Mouse (Mus musculus): ENCODE data around the gene Il1r1. TPM values are rescaled to one million over a fixed set of nuclear protein-coding genes. Genes with fewer than 3 reads are reported as not detected.

Il1r1 gene
- total RNA-seq, 2 experiments from 2014 or later = 2.1 TPM

DNA sequence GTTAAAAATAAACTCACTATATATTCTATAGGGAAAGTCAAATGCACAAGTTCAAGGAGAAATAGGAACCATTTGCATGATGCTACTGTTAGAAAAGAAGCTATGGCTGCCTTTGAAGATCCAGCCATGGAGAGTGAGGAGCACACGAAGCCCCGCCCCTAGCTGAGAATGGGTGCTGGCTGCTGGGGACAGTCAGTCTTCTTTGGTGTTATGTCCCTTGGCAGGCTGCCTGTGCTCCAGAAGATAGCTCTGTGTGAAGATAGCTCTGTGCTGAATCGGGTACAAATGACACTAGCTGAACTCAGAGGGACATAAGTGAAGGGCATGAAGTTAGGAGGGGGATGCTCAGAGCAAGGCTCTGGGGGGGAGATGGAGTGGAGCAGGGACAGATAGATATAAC, 86.2 kb downstream of the Il1r1 start:
- intact Hi-C loops (cut with DNase I) = no loop called here
- no peak for DNase-seq

DNA sequence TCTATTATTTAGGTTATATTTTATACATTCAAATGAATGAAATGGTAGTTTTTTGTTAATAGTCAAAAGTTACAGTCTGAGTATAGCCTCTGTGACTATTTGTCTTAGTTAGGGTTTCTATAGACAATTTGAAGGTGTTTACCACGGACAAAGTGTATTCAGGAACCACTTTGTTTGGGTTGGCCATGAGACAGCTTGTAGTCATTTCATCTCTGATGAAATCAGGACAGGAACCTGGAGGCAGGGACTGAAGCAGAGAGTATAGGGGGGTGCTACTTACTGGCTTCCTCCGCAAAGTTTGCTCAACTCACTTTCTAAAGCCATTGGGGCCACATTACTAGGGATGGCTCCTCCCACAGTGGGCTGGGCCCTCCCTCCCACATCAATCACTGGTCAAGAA, 86.7 kb downstream of the Il1r1 start:
- no peak for DNase-seq
- intact Hi-C loops (cut with DNase I) = no loop called here

DNA sequence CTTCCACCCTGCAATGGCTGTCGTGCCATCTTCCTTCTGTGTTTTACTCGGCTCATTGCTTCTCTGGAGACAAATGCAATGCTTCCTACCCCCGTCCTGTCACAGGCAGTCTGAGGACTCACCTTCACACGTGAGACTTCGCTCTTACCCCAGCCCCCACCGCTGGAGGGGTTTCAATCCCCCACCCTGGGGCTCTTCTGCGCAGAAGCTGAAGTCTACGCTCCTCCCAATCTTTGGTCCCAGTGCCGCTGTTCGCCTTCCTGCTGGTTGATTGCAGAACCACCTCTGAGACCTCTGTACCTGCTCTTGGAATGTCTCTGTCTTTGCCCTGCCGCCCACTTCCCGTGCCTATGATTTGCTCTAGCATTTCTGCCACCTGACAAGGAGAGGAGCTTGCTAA, 89.1 kb downstream of the Il1r1 start:
- DNase-seq = no peak
- intact Hi-C loops (cut with DNase I) = no loop called here

- intact Hi-C loops (cut with DNase I) = no loop called here
- no peak for DNase-seq
These were observed 92.8 kb downstream of the Il1r1 start for GRCm38 (mm10) chr1:40317657-40318056.

GRCm38 (mm10) chr1:40321824-40322223, 96.9 kb downstream of the Il1r1 start:
- no peak for DNase-seq
- intact Hi-C loops (cut with DNase I) = no loop called here

DNA sequence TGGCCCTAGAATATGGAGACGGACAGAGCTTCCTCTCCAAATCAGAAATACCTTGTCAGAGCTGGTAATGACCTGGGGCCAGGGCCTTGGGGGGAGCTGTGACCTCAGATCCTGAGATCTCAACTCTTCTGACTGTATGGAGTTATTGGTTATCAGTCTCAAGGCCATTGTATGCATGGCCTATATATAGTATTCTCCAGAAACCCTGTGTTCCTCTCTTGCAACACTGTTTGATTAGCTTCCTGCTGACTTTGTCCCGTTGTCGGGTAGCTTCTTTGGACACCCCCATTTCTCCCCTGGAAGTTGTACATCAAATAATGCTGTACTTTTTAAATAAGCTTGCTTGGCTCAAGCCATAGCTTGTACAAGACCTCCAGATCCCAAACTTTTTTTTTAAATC, 97.7 kb downstream of the Il1r1 start:
- intact Hi-C loops (cut with DNase I) = no loop called here
- DNase-seq = no peak

- intact Hi-C loops (cut with DNase I) = no loop called here
- DNase-seq = no peak
These were observed 99.6 kb downstream of the Il1r1 start, which contains the start of gene Il1rl2 for GRCm38 (mm10) chr1:40324457-40324856. Gene Il1rl2, plus strand, starts transcription at chr1:40324610.

DNA sequence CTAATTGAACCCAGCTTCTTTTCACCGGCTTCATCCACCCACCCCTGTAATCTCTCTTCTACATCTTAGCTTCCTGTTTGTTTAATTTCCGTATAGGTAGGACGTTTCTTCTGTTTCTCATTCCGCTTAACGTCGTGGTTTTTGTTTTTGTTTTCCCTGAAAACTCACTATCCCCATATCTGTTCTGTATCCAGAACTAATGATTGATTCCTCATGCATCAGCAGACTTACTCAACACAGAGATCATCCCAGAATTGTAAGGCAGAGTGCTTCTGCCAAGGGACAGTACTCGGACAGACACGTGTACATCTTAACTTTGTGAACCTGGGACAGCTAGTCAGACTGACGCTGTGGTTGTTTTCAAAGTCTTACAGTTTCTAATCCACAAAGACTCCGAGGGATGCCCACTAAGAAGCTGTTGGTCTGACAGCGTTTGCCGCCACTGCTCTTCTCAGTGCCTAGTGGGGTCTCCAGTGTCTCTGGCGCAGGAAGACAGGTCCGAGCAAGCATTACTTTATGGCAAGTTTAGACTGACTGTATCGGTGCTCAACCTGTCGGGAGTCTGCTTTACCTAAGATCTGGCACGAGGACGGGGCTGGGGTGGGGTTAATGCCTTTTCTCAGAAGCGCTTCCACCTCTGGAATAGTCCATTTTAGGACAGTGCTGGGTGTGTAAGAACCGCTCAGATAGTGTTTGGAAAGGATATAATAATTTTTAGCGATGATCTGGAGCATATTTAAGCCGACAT, 100.2 kb downstream of the Il1r1 start:
- intact Hi-C loops (cut with DNase I) = no loop called here

GRCm38 (mm10) chr1:40325711-40326327, 100.9 kb downstream of the Il1r1 start:
- intact Hi-C loops (cut with DNase I) = no loop called here
- DNase-seq = no peak

More for the DNA sequence above, 100.2 kb downstream of the Il1r1 start:
- DNase-seq = no peak

DNA sequence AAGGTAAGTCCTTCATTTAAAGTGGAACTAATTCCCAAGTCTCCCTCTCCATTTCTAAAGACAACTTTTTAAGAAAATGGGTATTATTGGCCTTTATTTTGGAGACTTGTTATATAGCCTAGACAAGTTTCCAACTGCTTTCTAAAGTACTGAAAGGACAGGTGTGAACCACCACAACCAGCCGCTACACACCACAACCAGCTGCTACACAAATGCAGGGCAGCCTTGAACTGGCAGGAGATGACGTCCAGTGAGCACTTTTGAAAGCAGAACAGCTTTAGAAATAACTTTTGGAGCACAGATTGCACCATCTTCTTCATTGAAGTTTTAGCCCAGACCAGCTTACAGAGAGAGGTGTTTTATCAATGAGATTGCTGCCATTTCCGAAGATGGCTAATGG, 102.7 kb downstream of the Il1r1 start:
- intact Hi-C loops (cut with DNase I) = no loop called here
- no peak for DNase-seq

- DNase-seq = no peak
- intact Hi-C loops (cut with DNase I) = no loop called here
These were observed 104.6 kb downstream of the Il1r1 start for GRCm38 (mm10) chr1:40329526-40329925.

DNA sequence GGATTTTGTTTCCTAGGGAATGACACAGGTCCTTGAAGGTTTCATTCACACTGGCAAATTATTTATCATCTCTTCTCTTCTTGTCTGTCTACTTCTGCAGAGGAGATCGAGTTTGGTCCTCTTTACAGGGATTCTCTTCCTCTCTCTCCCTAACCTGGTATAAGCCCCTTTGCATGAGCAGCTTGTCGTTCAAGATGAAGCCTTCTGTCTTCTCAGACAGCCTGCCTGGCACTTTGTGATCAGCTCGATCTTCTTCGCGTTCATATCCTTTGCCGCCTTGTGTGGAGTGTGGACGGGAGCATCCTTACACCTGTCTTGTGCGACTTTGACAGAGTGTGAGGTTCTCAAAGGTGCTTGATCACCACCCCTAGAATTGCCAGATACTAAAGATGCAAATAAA, 105.3 kb downstream of the Il1r1 start:
- no peak for DNase-seq
- intact Hi-C loops (cut with DNase I) = no loop called here

- intact Hi-C loops (cut with DNase I) = no loop called here
- DNase-seq = no peak
These were observed 114.5 kb downstream of the Il1r1 start for GRCm38 (mm10) chr1:40339346-40339745.

DNA sequence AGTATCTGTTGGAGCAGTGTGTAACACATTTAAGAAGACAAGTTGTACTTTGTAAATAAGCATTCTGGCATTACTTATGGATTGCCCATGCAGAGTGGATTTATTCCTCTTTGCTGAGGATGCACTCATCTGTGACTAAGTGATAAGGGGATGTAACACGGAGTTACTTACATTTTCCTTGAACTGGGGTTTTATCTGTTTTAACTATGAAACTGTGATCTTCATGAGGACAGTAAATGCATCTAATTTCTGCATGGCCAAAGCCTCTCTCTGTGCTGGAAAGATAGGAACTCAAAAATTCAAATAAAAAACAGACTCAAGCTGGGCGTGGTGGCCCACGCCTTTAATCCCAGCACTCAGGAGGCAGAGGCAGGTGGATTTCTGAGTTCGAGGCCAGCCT, 115.2 kb downstream of the Il1r1 start:
- no peak for DNase-seq
- intact Hi-C loops (cut with DNase I) = no loop called here

- intact Hi-C loops (cut with DNase I) = no loop called here
- DNase-seq = no peak
These were observed 127.5 kb downstream of the Il1r1 start for GRCm38 (mm10) chr1:40352158-40352903.

DNA sequence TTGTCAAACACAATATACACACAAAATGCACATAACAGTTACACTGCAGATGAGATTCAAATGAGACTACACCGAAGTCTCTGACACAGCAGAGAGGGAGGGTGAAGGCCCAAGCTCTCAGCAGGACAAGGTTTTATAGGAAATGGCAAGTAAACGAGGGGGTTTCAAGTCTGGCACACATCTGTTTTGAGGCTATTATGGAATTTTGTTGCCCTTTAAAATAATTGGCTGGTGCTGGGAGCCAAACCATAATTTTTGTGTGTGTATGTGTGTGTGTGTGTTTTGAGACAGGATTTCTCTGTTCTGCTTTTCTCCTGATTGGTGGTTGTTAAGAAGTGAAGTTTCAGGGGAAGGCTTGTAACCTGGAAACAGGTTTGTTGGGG, 128.0 kb downstream of the Il1r1 start:
- DNase-seq = no peak
- intact Hi-C loops (cut with DNase I) = no loop called here

DNA sequence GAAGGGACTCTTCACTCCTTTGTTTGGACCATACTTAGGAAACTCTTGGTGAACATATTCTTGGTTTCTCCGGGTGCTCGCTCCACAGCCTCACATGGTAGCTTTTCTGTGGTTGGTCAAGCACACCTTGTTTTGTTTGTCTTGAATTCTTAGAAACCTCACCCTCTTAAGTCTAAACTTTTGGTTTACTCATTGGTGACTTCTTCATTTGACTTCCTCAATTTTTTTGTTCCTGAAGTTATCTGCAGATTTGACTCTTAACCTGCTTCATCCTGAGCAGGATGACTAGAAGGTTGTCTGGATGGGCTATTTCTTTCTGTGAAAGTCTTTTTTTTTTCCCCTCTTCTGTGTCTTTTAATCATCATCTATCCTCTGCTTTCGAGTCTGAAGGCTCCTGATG, 129.8 kb downstream of the Il1r1 start:
- no peak for DNase-seq
- intact Hi-C loops (cut with DNase I) = no loop called here

- no peak for DNase-seq
- intact Hi-C loops (cut with DNase I) = no loop called here
These were observed 130.6 kb downstream of the Il1r1 start for GRCm38 (mm10) chr1:40355431-40355843.

DNA sequence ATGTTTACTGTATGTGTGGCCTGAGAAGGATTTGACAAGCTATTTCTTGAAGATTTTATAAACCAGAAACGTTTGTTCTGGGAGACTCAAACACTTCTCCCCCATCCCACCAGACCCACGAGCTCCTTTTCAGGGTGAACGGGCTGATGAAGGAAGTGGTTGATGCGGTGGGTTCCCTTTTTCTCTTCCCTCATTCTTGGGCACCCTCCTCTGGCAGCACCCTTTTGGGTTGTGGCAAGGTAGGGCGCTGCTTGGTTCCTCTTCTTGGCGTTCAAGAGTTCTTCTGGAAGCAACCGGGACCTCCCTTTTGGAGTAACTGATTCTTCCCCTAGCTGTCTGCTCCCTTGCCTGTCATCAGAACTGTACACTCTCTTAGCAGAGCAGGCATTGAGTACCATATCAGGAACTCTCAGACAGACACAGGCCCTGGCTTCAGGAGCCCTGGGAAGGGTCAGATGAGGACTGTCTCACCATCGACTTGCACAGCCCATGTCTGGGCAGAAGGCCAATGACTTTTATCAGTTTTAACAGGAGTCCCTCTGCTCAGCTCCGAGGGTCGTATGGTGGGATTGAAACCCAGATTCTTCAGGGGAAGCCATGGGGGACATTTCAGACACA, 131.1 kb downstream of the Il1r1 start:
- intact Hi-C loops (cut with DNase I) = no loop called here
- no peak for DNase-seq

DNA sequence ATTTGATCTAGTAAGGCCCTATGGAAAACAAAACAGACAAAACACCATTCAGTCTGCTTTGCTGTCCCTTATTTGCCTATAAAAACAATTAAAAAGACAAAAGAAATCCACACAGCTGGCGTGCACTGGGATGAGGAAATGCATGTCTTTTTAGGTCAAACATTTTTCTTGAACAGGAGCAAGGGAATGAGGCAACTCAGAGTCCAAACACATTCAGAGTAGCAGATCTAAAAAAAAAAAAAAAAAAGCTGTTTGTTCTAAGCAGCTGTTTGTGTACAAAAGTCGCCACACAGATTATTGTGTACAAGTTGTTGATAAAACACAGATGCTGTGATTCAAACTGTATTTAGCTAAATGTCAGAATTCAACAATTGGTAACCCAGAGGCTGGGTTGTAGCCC, 133.0 kb downstream of the Il1r1 start:
- intact Hi-C loops (cut with DNase I) = no loop called here
- no peak for DNase-seq

GRCm38 (mm10) chr1:40358351-40358750, 133.5 kb downstream of the Il1r1 start:
- intact Hi-C loops (cut with DNase I) = no loop called here
- no peak for DNase-seq

All from gastrocnemius, postnatal 36 days (tissue).